Mouse (Mus musculus) cortical plate, adult 2 months (tissue): ENCODE measurements around the gene Enah.

Source experiments
- CTCF ChIP-seq: fragments of 200-500 bp; IDR thresholded peaks from 2 replicates; pipeline ENCODE4 v1.5.1; 2011; ENCODE audit warnings: mild to moderate bottlenecking, control low read depth, low read length; ENCODE audit not compliant: insufficient read depth; ENCODE audit errors: extremely low read depth
- POLR2A ChIP-seq: fragments of 200-500 bp; IDR thresholded peaks from 2 replicates; pipeline ENCODE4 v1.6.1; 2011; ENCODE audit warnings: mild to moderate bottlenecking, low read length, control low read depth; ENCODE audit not compliant: insufficient read depth; ENCODE audit errors: extremely low read depth

GRCm38 (mm10) chr1:181950721-181951120 is 69.1 kb downstream of the Enah start:
- TF ChIP-seq CTCF (no peak), POLR2A (no peak)
